Mouse (Mus musculus): ENCODE results near the gene Rgs17. TPM values are rescaled to one million over a fixed set of nuclear protein-coding genes. Genes with fewer than 3 reads are reported as not detected.
A peak's percentile ranks its signal among the peaks of the same experiment; 100 is the strongest.

Gene Rgs17
- polyA plus RNA-seq, 1 experiment, result 0.71 TPM

GRCm38 (mm10) chr10:5823740-5824491, 98.3 kb downstream of the Rgs17 start, which contains the start of gene Mtrf1l:
Mtrf1l (minus strand) TSS chr10:5823910.
- peaks cover 23% of the 10 kb centered on the region for H3K36me3 ChIP-seq (ENCODE audit: control insufficient read depth, insufficient read depth)
- H3ac ChIP-seq (ENCODE audit: control insufficient read depth, insufficient read length, low read depth), result peak within 1 kb of the TSS; percentile 100
- H3K4me3 ChIP-seq (ENCODE audit: insufficient read depth, poor library complexity, severe bottlenecking), result peak within 1 kb of the TSS; percentile 86
- no peak for TF ChIP-seq MYOG (IDR thresholded peaks at IDR 0.05; ENCODE audit: control insufficient read depth, extremely low read depth, insufficient read length)
- TF ChIP-seq USF1 (IDR thresholded peaks at IDR 0.05; ENCODE audit: low read depth), result no peak
- TF ChIP-seq FOSL1 (IDR thresholded peaks at IDR 0.05; ENCODE audit: insufficient read depth, low read length, poor library complexity, severe bottlenecking), result no peak
- TF ChIP-seq CTCF (IDR thresholded peaks at IDR 0.05; ENCODE audit: control insufficient read depth, insufficient read depth, insufficient read length), result no peak
- TF ChIP-seq CEBPB (IDR thresholded peaks at IDR 0.05; ENCODE audit: low read depth), result no peak
- TF ChIP-seq MAX (IDR thresholded peaks at IDR 0.05), result no peak
- no peak for TF ChIP-seq MYOD1 (IDR thresholded peaks at IDR 0.05; ENCODE audit: control insufficient read depth, insufficient read length, low read depth)
- H3K79me3 ChIP-seq (ENCODE audit: low read depth), result peaks cover 25% of the 10 kb centered on the region
- H3K27me3 ChIP-seq (ENCODE audit: control insufficient read depth, insufficient read depth, insufficient read length), result peaks cover 3% of the 10 kb centered on the region
- H3K79me2 ChIP-seq (ENCODE audit: control insufficient read depth, insufficient read depth), result peaks cover 44% of the 10 kb centered on the region

- Histone ChIP-seq H3K36me3 (ENCODE audit: control insufficient read depth, insufficient read depth) (peaks cover 29% of the 10 kb centered on the region), H3K79me2 (ENCODE audit: control insufficient read depth, insufficient read depth) (peaks cover 44% of the 10 kb centered on the region), H3K79me3 (ENCODE audit: low read depth) (peaks cover 25% of the 10 kb centered on the region), H3K27me3 (ENCODE audit: control insufficient read depth, insufficient read depth, insufficient read length) (peaks cover 3% of the 10 kb centered on the region), H3ac (ENCODE audit: control insufficient read depth, insufficient read length, low read depth) (peak overlapping the region; percentile 100), H3K4me3 (ENCODE audit: insufficient read depth, poor library complexity, severe bottlenecking) (peak overlapping the region; percentile 86)
- TF ChIP-seq CTCF (IDR thresholded peaks at IDR 0.05; ENCODE audit: control insufficient read depth, insufficient read depth, insufficient read length), result no peak
These were observed 98.9 kb downstream of the Rgs17 start for GRCm38 (mm10) chr10:5823291-5823739.

- Histone ChIP-seq H3K36me3 (ENCODE audit: control insufficient read depth, insufficient read depth) (peaks cover 72% of the 10 kb centered on the region), H3ac (ENCODE audit: control insufficient read depth, insufficient read length, low read depth) (no peak overlapping the region), H3K4me3 (ENCODE audit: insufficient read depth, poor library complexity, severe bottlenecking) (no peak overlapping the region), H3K27me3 (ENCODE audit: control insufficient read depth, insufficient read depth, insufficient read length) (no peaks in the 10 kb centered on the region), H3K79me2 (ENCODE audit: control insufficient read depth, insufficient read depth) (peaks cover 44% of the 10 kb centered on the region), H3K79me3 (ENCODE audit: low read depth) (peaks cover 25% of the 10 kb centered on the region)
- no peak for TF ChIP-seq MYOD1 (IDR thresholded peaks at IDR 0.05; ENCODE audit: control insufficient read depth, insufficient read length, low read depth)
- no peak for TF ChIP-seq USF1 (IDR thresholded peaks at IDR 0.05; ENCODE audit: low read depth)
- no peak for TF ChIP-seq MYOG (IDR thresholded peaks at IDR 0.05; ENCODE audit: control insufficient read depth, extremely low read depth, insufficient read length)
- TF ChIP-seq CEBPB (IDR thresholded peaks at IDR 0.05; ENCODE audit: low read depth), result no peak
- TF ChIP-seq CTCF (IDR thresholded peaks at IDR 0.05; ENCODE audit: control insufficient read depth, insufficient read depth, insufficient read length), result no peak
- TF ChIP-seq MAX (IDR thresholded peaks at IDR 0.05), result no peak
- TF ChIP-seq FOSL1 (IDR thresholded peaks at IDR 0.05; ENCODE audit: insufficient read depth, low read length, poor library complexity, severe bottlenecking), result no peak
These were observed 103.4 kb downstream of the Rgs17 start for GRCm38 (mm10) chr10:5818772-5819171.

DNA sequence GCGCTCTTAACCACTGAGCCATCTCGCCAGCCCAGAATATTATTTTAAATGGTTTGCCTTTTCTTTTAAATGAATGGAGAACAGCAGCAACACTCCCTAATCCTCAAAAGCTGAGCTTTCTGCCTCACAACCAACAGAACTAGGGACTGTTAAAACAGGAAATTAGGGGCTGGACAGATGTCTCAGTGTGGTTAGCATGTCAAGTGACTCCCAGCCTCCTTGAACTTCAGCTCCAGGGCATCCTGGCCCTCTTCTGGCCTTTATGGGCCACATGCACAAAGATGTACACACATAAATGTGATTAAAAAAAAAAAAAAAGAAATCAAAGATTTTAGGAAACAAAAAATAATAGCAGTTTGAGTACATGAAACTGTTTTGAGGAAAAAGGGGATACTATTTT, 106.2 kb downstream of the Rgs17 start:
- TF ChIP-seq MYOG (IDR thresholded peaks at IDR 0.05; ENCODE audit: control insufficient read depth, extremely low read depth, insufficient read length) (no peak), FOSL1 (IDR thresholded peaks at IDR 0.05; ENCODE audit: insufficient read depth, low read length, poor library complexity, severe bottlenecking) (no peak), MYOD1 (IDR thresholded peaks at IDR 0.05; ENCODE audit: control insufficient read depth, insufficient read length, low read depth) (no peak), CEBPB (IDR thresholded peaks at IDR 0.05; ENCODE audit: low read depth) (no peak), CTCF (IDR thresholded peaks at IDR 0.05; ENCODE audit: control insufficient read depth, insufficient read depth, insufficient read length) (no peak), USF1 (IDR thresholded peaks at IDR 0.05; ENCODE audit: low read depth) (no peak), MAX (IDR thresholded peaks at IDR 0.05) (no peak)
- Histone ChIP-seq H3ac (ENCODE audit: control insufficient read depth, insufficient read length, low read depth) (no peak overlapping the region), H3K36me3 (ENCODE audit: control insufficient read depth, insufficient read depth) (peaks cover 91% of the 10 kb centered on the region), H3K79me2 (ENCODE audit: control insufficient read depth, insufficient read depth) (peaks cover 17% of the 10 kb centered on the region), H3K79me3 (ENCODE audit: low read depth) (peaks cover 6% of the 10 kb centered on the region), H3K4me3 (ENCODE audit: insufficient read depth, poor library complexity, severe bottlenecking) (no peak overlapping the region), H3K27me3 (ENCODE audit: control insufficient read depth, insufficient read depth, insufficient read length) (no peaks in the 10 kb centered on the region)

DNA sequence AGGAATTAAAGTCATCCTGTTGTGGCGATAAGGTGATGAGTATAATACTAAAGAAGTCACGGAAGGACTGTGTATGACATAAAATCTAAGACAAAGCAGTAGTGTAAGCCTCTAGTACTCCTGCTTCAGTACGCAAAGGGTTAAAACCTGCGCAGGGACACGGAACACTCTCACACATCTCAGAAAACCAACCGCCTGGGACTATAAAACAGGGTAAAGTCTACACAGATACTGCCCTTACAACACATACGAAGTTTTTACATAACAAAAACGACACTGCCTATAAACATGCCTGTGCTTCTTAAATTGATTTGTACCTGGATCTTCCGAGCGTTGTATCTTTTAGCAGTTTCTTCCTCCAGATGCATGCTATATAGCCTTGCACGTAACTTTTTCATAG, 108.5 kb downstream of the Rgs17 start:
- Histone ChIP-seq H3K27me3 (ENCODE audit: control insufficient read depth, insufficient read depth, insufficient read length) (no peaks in the 10 kb centered on the region), H3K4me3 (ENCODE audit: insufficient read depth, poor library complexity, severe bottlenecking) (no peak overlapping the region), H3K79me3 (ENCODE audit: low read depth) (no peaks in the 10 kb centered on the region), H3ac (ENCODE audit: control insufficient read depth, insufficient read length, low read depth) (no peak overlapping the region), H3K36me3 (ENCODE audit: control insufficient read depth, insufficient read depth) (peaks cover 75% of the 10 kb centered on the region), H3K79me2 (ENCODE audit: control insufficient read depth, insufficient read depth) (no peaks in the 10 kb centered on the region)
- TF ChIP-seq MYOD1 (IDR thresholded peaks at IDR 0.05; ENCODE audit: control insufficient read depth, insufficient read length, low read depth) (no peak), CEBPB (IDR thresholded peaks at IDR 0.05; ENCODE audit: low read depth) (no peak), CTCF (IDR thresholded peaks at IDR 0.05; ENCODE audit: control insufficient read depth, insufficient read depth, insufficient read length) (no peak), FOSL1 (IDR thresholded peaks at IDR 0.05; ENCODE audit: insufficient read depth, low read length, poor library complexity, severe bottlenecking) (no peak)

DNA sequence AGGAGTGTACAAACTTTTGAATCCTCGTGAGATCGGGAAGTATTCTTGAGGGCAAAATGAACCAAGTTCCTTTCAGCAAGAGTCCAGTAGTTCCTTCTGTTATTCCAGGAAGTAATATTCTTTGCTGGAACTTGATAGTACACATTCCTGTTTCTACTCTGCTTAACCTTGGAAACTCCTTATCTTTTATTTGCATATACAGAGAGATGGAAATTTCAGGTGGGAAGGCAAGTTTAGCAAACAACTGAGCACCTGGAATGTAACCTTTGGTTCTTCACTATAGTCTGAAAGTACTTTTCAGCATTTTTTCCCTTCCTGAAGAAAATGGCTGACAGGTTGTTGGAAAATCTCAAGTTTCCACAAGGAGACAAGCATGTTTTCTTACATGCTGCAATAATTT, 114.5 kb downstream of the Rgs17 start:
- no peak overlapping the region for H3K4me3 ChIP-seq (ENCODE audit: insufficient read depth, poor library complexity, severe bottlenecking)
- H3K79me2 ChIP-seq (ENCODE audit: control insufficient read depth, insufficient read depth), result peaks cover 26% of the 10 kb centered on the region
- TF ChIP-seq FOSL1 (IDR thresholded peaks at IDR 0.05; ENCODE audit: insufficient read depth, low read length, poor library complexity, severe bottlenecking) (no peak), CEBPB (IDR thresholded peaks at IDR 0.05; ENCODE audit: low read depth) (no peak), CTCF (IDR thresholded peaks at IDR 0.05; ENCODE audit: control insufficient read depth, insufficient read depth, insufficient read length) (no peak)
- peaks cover 34% of the 10 kb centered on the region for H3K36me3 ChIP-seq (ENCODE audit: control insufficient read depth, insufficient read depth)
- peaks cover 24% of the 10 kb centered on the region for H3K79me3 ChIP-seq (ENCODE audit: low read depth)
- no peaks in the 10 kb centered on the region for H3K27me3 ChIP-seq (ENCODE audit: control insufficient read depth, insufficient read depth, insufficient read length)
- no peak overlapping the region for H3ac ChIP-seq (ENCODE audit: control insufficient read depth, insufficient read length, low read depth)

Measured in C2C12 (cell line).